Mouse (Mus musculus): Measurements from ENCODE around the gene Dscaml1.
A peak's percentile ranks its signal among the peaks of the same experiment; 100 is the strongest.
"Not testable (repeated sequence)": the region's sequence is repeated elsewhere in the genome, so short reads cannot be mapped to it uniquely, and the experiment has no call there.

Dscaml1 gene

DNA sequence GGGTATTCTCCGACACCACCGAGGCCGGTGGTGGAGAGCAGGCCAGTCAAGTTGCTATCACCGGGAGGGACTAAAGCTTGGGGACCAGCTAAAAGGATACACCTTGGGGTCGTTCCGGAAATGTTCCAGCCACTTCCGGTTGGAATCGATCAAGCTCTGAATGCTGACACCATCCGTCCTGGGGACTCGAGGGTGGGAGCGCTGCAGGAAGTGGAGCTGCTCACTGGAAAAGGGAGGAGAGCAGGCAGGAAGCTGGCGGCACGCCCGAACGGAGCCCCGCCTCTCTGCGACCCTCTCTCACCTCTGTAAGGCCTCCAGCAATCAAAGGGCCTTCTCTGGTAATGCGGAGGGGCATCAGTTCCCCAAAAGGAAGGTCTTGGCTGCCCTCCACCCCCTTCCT, 342.0 kb downstream of the Dscaml1 start:
- no peak for DNase-seq (ENCODE audit: low read depth, low spot score)

GRCm38 (mm10) chr9:45769596-45769995, 343.2 kb downstream of the Dscaml1 start:
- no peak for DNase-seq (ENCODE audit: low read depth, low spot score)

- DNase-seq (ENCODE audit: low read depth, low spot score), result no peak
Observed at GRCm38 (mm10) chr9:45774088-45774487, 347.7 kb downstream of the Dscaml1 start.

DNA sequence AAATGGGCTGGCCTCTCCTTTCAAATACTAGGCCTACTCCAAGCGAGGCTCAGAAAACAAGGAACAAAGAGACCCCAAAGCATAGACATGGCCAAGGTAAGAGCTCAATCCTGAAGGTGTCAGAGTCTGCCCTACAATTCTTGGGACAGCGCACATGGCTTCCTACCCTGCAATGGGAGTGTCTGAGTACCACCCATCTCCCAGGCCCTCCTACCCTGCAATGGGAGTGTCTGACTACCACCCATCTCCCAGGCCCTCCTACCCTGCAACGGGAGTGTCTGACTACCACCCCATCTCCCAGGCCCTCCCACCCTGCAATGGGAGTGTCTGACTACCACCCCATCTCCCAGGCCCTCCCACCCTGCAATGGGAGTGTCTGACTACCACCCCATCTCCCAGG, 349.7 kb downstream of the Dscaml1 start:
- DNase-seq (ENCODE audit: low read depth, low spot score), result not testable (repeated sequence)

DNA sequence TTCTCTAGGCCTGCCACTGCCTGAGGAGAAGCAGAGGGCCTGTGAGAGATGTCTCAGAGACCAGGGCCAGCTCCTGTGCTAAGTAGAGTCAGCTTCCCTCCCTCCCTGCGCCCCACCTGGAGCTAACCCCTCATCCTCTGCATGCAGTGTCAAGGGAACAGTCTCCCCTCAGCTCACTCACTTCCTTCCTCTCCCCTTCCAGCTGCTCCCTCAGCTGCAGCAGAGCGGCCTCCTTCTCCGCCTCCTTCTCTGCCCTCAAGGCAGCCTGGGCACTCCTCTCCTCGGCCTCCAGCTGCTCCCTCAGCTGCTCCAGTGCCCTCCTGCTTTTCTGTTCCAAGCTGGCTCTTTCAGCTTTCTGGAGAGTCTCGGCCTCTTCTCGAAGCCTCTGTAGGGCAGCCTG, 352.8 kb downstream of the Dscaml1 start:
- DNase-seq (ENCODE audit: low read depth, low spot score), result no peak

- DNase-seq (ENCODE audit: low read depth, low spot score), result no peak
Observed at GRCm38 (mm10) chr9:45783249-45784069, 357.0 kb downstream of the Dscaml1 start.

- no peak for DNase-seq (ENCODE audit: low read depth, low spot score)
Observed at GRCm38 (mm10) chr9:45787071-45787470, 360.6 kb downstream of the Dscaml1 start.

- DNase-seq (ENCODE audit: low read depth, low spot score), result no peak
Observed at GRCm38 (mm10) chr9:45787547-45787946, 361.1 kb downstream of the Dscaml1 start.

DNA sequence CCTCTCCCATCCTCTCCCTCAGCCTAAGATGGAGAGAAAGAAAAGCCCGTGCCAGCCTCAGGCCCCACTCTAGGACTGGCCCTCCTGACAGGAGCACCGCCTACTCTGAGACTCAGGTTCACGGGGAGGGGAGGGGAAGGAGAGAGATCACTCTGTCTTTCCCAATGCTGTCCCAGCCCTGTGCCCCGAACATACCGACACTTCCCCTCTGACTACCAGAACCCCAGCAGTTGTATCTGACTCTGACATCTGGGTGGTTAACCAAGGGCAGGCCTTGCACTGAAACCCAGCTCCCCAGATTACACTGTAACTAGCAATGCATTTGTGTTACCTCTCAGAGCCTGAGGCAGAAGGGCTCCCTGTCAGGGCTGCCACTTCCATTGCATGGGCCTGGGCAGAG, 362.0 kb downstream of the Dscaml1 start:
- DNase-seq (ENCODE audit: low read depth, low spot score), result no peak

GRCm38 (mm10) chr9:45791456-45792142, 365.2 kb downstream of the Dscaml1 start:
- no peak for DNase-seq (ENCODE audit: low read depth, low spot score)

- DNase-seq (ENCODE audit: low read depth, low spot score), result no peak
Observed at GRCm38 (mm10) chr9:45792235-45792634, 365.8 kb downstream of the Dscaml1 start.

DNA sequence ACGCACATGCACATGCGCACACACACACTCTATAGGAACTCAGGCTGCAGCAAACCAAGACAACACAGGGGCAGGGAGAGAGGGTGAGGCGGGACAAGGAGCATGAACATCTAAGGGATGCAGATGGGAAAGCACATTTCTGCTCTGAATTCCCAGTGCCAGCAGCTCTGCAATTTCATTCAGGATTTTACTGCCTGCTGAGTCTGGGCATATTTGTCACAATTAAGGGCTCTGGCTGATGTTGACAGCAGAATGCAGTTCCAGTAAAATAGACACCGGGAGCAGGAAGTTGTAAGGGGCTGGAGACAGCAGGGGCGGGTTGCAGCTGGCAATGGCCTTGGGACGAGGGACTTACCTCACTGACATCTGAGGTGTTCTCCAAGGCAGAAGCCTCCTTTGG, 367.3 kb downstream of the Dscaml1 start:
- no peak for DNase-seq (ENCODE audit: low read depth, low spot score)

- DNase-seq (ENCODE audit: low read depth, low spot score), result no peak
Observed at GRCm38 (mm10) chr9:45795722-45796121, 369.3 kb downstream of the Dscaml1 start.

DNA sequence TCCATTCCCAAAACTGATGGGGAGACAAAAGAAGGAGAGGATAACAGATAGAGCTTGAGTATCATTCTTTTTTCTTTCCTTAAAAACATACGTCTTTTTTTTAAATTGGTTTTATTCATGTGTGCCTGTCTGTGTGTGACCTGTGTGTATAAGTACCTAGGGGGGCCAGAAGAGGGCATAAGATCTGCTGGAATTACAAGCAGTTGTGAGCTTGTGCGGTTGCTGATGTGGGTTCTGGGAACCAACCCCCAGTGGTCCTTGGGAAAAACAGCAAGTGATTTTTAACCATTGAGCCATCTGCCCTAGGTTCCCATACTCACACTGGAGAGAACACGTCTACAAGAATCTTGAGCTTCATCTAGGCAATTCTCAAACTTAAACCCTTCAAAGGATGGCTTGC, 370.8 kb downstream of the Dscaml1 start:
- no peak for DNase-seq (ENCODE audit: low read depth, low spot score)

DNA sequence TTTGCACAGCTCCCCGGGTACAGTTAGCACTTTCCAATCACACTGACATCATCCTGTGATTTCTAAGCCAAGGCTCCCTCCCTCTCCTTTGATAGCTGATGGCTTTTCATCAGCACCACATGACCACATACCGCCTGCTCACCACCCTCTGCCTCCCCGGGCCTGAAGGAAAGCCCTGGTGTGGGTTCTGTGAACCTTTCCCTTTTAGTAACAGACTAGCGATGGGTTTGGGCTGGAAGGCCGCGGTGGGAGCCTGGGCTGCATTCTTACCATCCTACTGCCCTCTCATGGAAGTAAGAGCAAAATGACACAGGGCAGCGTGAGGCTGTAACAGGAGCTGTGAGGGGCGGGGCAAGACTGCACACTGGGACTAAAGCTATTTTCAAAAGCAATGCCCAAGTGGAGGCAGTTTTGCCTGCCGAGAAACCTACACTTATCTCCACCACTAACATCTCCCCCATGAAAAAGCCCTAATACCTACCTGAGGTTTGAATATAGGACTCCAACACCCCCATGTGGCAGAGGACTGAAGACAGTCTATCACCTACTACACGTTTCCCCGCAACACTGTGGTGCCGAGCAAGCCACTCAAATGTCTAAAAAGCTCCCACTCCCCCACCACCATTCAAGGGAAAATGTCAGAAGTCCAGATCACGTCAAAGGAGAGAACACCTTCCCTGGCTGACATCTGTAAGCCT, 372.2 kb downstream of the Dscaml1 start:
- DNase-seq (ENCODE audit: low read depth, low spot score), result peak; percentile 67

GRCm38 (mm10) chr9:45799402-45799801, 373.0 kb downstream of the Dscaml1 start:
- DNase-seq (ENCODE audit: low read depth, low spot score), result no peak
